Mouse (Mus musculus): ENCODE data around the gene Ccdc88a. TPM values are rescaled to one million over a fixed set of nuclear protein-coding genes. Genes with fewer than 3 reads are reported as not detected.
"Not testable (repeated sequence)": the region's sequence is repeated elsewhere in the genome, so short reads cannot be mapped to it uniquely, and the experiment has no call there.

Ccdc88a gene
- polyA plus RNA-seq, 1 experiment from 2014 or later, result 22.2 TPM

GRCm38 (mm10) chr11:29509421-29509820 is 136.0 kb downstream of the Ccdc88a start:
- Histone ChIP-seq H3K4me3 (ENCODE audit: low read length) (no peak overlapping the region), H3K4me1 (replicated peaks; ENCODE audit: control insufficient read depth, insufficient read depth, low read length) (peaks cover 8% of the 10 kb centered on the region), H3K27ac (ENCODE audit: low read length) (no peak overlapping the region), H3K4me2 (ENCODE audit: low read depth, low read length) (no peak overlapping the region), H3K9me3 (ENCODE audit: control insufficient read depth, low read length) (no peaks in the 10 kb centered on the region), H3K27me3 (ENCODE audit: control insufficient read depth, insufficient read depth, low read depth, low read length) (no peaks in the 10 kb centered on the region), H3K9ac (ENCODE audit: low read length) (no peak overlapping the region), H3K36me3 (ENCODE audit: control insufficient read depth, insufficient read depth, low read length) (peaks cover 8% of the 10 kb centered on the region)
- WGBS, result 89% methylated on average over 1 of the region's 1 CpGs
- ATAC-seq (ENCODE audit: low read depth), result no peak

- H3K27ac ChIP-seq (ENCODE audit: low read length), result no peak overlapping the region
- ATAC-seq (ENCODE audit: low read depth), result no peak
- no peak overlapping the region for H3K4me2 ChIP-seq (ENCODE audit: low read depth, low read length)
- H3K4me3 ChIP-seq (ENCODE audit: low read length), result no peak overlapping the region
- H3K27me3 ChIP-seq (ENCODE audit: control insufficient read depth, insufficient read depth, low read depth, low read length), result no peaks in the 10 kb centered on the region
- peaks cover 7% of the 10 kb centered on the region for H3K36me3 ChIP-seq (ENCODE audit: control insufficient read depth, insufficient read depth, low read length)
- no peak overlapping the region for H3K9ac ChIP-seq (ENCODE audit: low read length)
- peaks cover 8% of the 10 kb centered on the region for H3K4me1 ChIP-seq (replicated peaks; ENCODE audit: control insufficient read depth, insufficient read depth, low read length)
- 84% methylated on average over 4 of the region's 4 CpGs for WGBS
- no peaks in the 10 kb centered on the region for H3K9me3 ChIP-seq (ENCODE audit: control insufficient read depth, low read length)
Measured at GRCm38 (mm10) chr11:29512818-29513535, 139.5 kb downstream of the Ccdc88a start.

DNA sequence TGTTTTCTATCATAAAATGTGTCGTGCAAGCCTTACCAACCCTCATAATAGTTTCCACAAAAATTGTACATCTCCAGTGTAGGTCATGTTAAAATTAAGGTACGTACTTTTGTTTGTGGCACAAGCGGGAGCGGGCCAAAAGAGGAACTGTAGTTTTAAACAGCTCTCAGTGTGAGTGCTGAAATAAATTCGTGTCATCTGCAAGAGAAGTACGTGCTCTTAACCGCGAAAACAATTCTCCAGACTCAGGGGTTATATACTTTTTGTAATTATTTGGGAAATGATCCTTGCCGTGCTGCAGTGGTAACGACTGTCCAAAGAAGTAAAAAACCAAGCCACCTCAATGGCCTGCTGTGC is 140.8 kb downstream of the Ccdc88a start:
- Histone ChIP-seq H3K9me3 (ENCODE audit: control insufficient read depth, low read length) (no peaks in the 10 kb centered on the region; the same call in 1 of the 2 replicates), H3K4me1 (replicated peaks; ENCODE audit: control insufficient read depth, insufficient read depth, low read length) (peaks cover 8% of the 10 kb centered on the region), H3K27me3 (ENCODE audit: control insufficient read depth, insufficient read depth, low read depth, low read length) (no peaks in the 10 kb centered on the region), H3K36me3 (ENCODE audit: control insufficient read depth, insufficient read depth, low read length) (peaks cover 7% of the 10 kb centered on the region), H3K4me2 (ENCODE audit: low read depth, low read length) (peak overlapping the region; percentile 50), H3K27ac (ENCODE audit: low read length) (peak overlapping the region; percentile 63), H3K4me3 (ENCODE audit: low read length) (peak overlapping the region; percentile 66), H3K9ac (ENCODE audit: low read length) (peak overlapping the region; percentile 69)
- ATAC-seq (ENCODE audit: low read depth), result peak; percentile 6; the same call in 1 of the 2 replicates
- WGBS, result 16% methylated on average over 10 of the region's 10 CpGs

DNA sequence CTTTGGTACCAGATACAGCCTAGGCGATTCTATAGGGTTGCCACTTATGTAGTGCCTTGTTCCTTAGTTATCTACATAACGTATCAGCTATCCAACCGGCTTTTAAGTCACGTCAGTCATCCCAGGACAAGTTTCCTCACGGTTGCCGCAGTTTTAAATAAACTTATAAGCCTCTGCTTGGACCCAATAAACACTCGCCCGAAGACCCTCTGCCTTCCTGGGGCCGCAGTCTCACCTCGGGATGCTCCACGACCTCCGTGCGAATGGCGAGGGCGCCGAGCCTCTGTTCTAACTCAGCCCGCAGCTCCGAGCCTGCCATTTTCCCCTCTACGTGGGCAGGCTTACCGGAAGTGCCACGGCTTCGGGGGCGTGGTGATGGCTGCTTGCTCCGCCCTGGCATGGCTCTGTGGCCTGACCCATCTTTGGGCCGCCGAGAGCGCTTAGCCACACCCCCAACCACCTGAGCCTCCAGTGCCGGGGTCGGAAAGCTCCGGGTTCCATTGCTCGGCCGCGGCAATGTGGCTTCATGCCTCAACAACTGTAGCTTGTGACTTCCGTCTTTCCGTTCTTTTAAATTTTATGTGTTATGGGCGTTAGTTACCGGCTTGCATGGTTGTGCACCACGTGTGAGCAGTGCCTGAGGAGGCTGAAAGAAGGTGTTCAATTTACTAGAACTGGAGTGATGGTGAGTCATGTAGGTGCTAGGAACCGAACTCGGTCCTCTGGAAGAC is 141.4 kb downstream of the Ccdc88a start, which contains the start of gene Prorsd1:
TSS of gene Prorsd1 (minus strand) at position 352 of the 731 bp plus-strand sequence.
- peak within 1 kb of the TSS; percentile 50 for H3K4me2 ChIP-seq (ENCODE audit: low read depth, low read length)
- no peaks in the 10 kb centered on the region; the same call in 1 of the 2 replicates for H3K9me3 ChIP-seq (ENCODE audit: control insufficient read depth, low read length)
- no peaks in the 10 kb centered on the region for H3K27me3 ChIP-seq (ENCODE audit: control insufficient read depth, insufficient read depth, low read depth, low read length)
- peaks cover 7% of the 10 kb centered on the region for H3K36me3 ChIP-seq (ENCODE audit: control insufficient read depth, insufficient read depth, low read length)
- peak; percentile 100 for ATAC-seq (ENCODE audit: low read depth)
- WGBS, result 2% methylated on average over 40 of the region's 40 CpGs
- H3K4me1 ChIP-seq (replicated peaks; ENCODE audit: control insufficient read depth, insufficient read depth, low read length), result peaks cover 8% of the 10 kb centered on the region
- H3K27ac ChIP-seq (ENCODE audit: low read length), result peak within 1 kb of the TSS; percentile 63
- H3K9ac ChIP-seq (ENCODE audit: low read length), result peak within 1 kb of the TSS; percentile 69
- peak within 1 kb of the TSS; percentile 66 for H3K4me3 ChIP-seq (ENCODE audit: low read length)

GRCm38 (mm10) chr11:29525988-29526794 is 152.7 kb downstream of the Ccdc88a start, which contains the start of gene Mtif2:
Gene Mtif2 (plus strand): TSS chr11:29526408.
- WGBS, result 2% methylated on average over 47 of the region's 47 CpGs
- peaks cover 4% of the 10 kb centered on the region for H3K4me1 ChIP-seq (replicated peaks; ENCODE audit: control insufficient read depth, insufficient read depth, low read length)
- H3K9me3 ChIP-seq (ENCODE audit: control insufficient read depth, low read length), result no peaks in the 10 kb centered on the region
- no peaks in the 10 kb centered on the region for H3K27me3 ChIP-seq (ENCODE audit: control insufficient read depth, insufficient read depth, low read depth, low read length)
- peak within 1 kb of the TSS; percentile 71 for H3K4me3 ChIP-seq (ENCODE audit: low read length)
- H3K36me3 ChIP-seq (ENCODE audit: control insufficient read depth, insufficient read depth, low read length), result peaks cover 3% of the 10 kb centered on the region
- ATAC-seq (ENCODE audit: low read depth), result peak; percentile 98
- H3K4me2 ChIP-seq (ENCODE audit: low read depth, low read length), result peak within 1 kb of the TSS; percentile 64
- peak within 1 kb of the TSS; percentile 84 for H3K9ac ChIP-seq (ENCODE audit: low read length)
- H3K27ac ChIP-seq (ENCODE audit: low read length), result peak within 1 kb of the TSS; percentile 82

- Histone ChIP-seq H3K4me3 (ENCODE audit: low read length) (no peak overlapping the region), H3K27me3 (ENCODE audit: control insufficient read depth, insufficient read depth, low read depth, low read length) (no peaks in the 10 kb centered on the region), H3K9ac (ENCODE audit: low read length) (no peak overlapping the region), H3K36me3 (ENCODE audit: control insufficient read depth, insufficient read depth, low read length) (peaks cover 39% of the 10 kb centered on the region), H3K9me3 (ENCODE audit: control insufficient read depth, low read length) (no peaks in the 10 kb centered on the region), H3K27ac (ENCODE audit: low read length) (no peak overlapping the region), H3K4me2 (ENCODE audit: low read depth, low read length) (no peak overlapping the region), H3K4me1 (replicated peaks; ENCODE audit: control insufficient read depth, insufficient read depth, low read length) (no peaks in the 10 kb centered on the region)
- ATAC-seq (ENCODE audit: low read depth), result no peak
- WGBS, result 94% methylated on average over 1 of the region's 1 CpGs
Measured at GRCm38 (mm10) chr11:29538201-29538600, 164.7 kb downstream of the Ccdc88a start.

GRCm38 (mm10) chr11:29544225-29544945 is 170.9 kb downstream of the Ccdc88a start:
- Histone ChIP-seq H3K4me3 (ENCODE audit: low read length) (no peak overlapping the region), H3K9me3 (ENCODE audit: control insufficient read depth, low read length) (no peaks in the 10 kb centered on the region), H3K9ac (ENCODE audit: low read length) (no peak overlapping the region), H3K36me3 (ENCODE audit: control insufficient read depth, insufficient read depth, low read length) (peaks cover 32% of the 10 kb centered on the region), H3K4me2 (ENCODE audit: low read depth, low read length) (no peak overlapping the region), H3K27ac (ENCODE audit: low read length) (no peak overlapping the region), H3K4me1 (replicated peaks; ENCODE audit: control insufficient read depth, insufficient read depth, low read length) (peaks cover 10% of the 10 kb centered on the region), H3K27me3 (ENCODE audit: control insufficient read depth, insufficient read depth, low read depth, low read length) (no peaks in the 10 kb centered on the region)
- no peak for ATAC-seq (ENCODE audit: low read depth)
- whole genome bisulfite sequencing, result 79% methylated on average over 3 of the region's 3 CpGs

GRCm38 (mm10) chr11:29545150-29545752 is 171.8 kb downstream of the Ccdc88a start:
- whole genome bisulfite sequencing, result 81% methylated on average over 4 of the region's 4 CpGs
- H3K4me2 ChIP-seq (ENCODE audit: low read depth, low read length); H3K27ac ChIP-seq (ENCODE audit: low read length); H3K9me3 ChIP-seq (ENCODE audit: control insufficient read depth, low read length); H3K27me3 ChIP-seq (ENCODE audit: control insufficient read depth, insufficient read depth, low read depth, low read length); ATAC-seq (ENCODE audit: low read depth); H3K4me3 ChIP-seq (ENCODE audit: low read length); H3K9ac ChIP-seq (ENCODE audit: low read length): not testable (repeated sequence)
- H3K4me1 ChIP-seq (replicated peaks; ENCODE audit: control insufficient read depth, insufficient read depth, low read length), result peaks cover 10% of the 10 kb centered on the region
- H3K36me3 ChIP-seq (ENCODE audit: control insufficient read depth, insufficient read depth, low read length), result peaks cover 29% of the 10 kb centered on the region
